Mouse (Mus musculus) C2C12 (cell line): ENCODE results near the gene Rapgef2.

Experiments used
- CEBPB ChIP-seq: IDR thresholded peaks from one replicate; pipeline ENCODE4 v1.6.1; 2011; ENCODE audit warnings: low read depth, mild to moderate bottlenecking, control low read depth, moderate library complexity
- CTCF ChIP-seq: IDR thresholded peaks from one replicate; pipeline ENCODE4 v1.5.1; 2011; ENCODE audit not compliant: control insufficient read depth, insufficient read depth, insufficient read length
- FOSL1 ChIP-seq: IDR thresholded peaks from one replicate; pipeline ENCODE4 v1.8.0; 2011; ENCODE audit warnings: mild to moderate bottlenecking, low read length; ENCODE audit not compliant: poor library complexity, insufficient read depth, severe bottlenecking
- MAX ChIP-seq: IDR thresholded peaks from one replicate; pipeline ENCODE4 v1.6.1; 2011; ENCODE audit warnings: mild to moderate bottlenecking, control low read depth
- MYOD1 ChIP-seq: IDR thresholded peaks from one replicate; pipeline ENCODE4 v1.6.1; 2011; ENCODE audit warnings: low read depth; ENCODE audit not compliant: control insufficient read depth, insufficient read length
- USF1 ChIP-seq: IDR thresholded peaks from one replicate; pipeline ENCODE4 v1.6.1; 2011; ENCODE audit warnings: low read depth, mild to moderate bottlenecking, control low read depth, moderate library complexity

- TF ChIP-seq CTCF (no peak), FOSL1 (no peak), MAX (no peak), MYOD1 (peak; percentile 15), USF1 (no peak), CEBPB (no peak)
Observed at GRCm38 (mm10) chr3:79283031-79283430, 3.3 kb downstream of the Rapgef2 start.
